Mouse (Mus musculus): ENCODE results near the gene Gm21958.
A peak's percentile ranks its signal among the peaks of the same experiment; 100 is the strongest.
"Not testable (repeated sequence)": the region's sequence is repeated elsewhere in the genome, so short reads cannot be mapped to it uniquely, and the experiment has no call there.

Gene Gm21958

DNA sequence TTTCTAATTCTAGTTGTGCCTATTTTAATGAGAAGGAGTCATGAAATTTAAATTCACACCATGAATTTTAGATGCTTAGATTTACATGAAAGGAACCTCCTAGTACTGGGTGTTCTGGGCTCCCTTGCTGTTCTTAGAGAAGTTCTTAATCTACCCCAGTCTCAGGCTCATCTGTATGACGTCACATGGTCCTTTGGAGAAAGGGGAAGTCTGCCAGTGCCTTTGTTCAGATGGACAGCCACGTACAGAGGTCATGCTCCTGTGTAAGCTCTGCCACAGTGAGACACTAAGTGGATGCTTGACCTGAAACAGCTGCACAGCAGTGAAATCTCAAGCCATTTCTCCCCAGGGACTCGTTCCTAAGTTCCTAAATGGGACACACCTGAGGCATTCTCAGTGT is 4.8 kb upstream of the Gm21958 start:
- no peak for DNase-seq

DNA sequence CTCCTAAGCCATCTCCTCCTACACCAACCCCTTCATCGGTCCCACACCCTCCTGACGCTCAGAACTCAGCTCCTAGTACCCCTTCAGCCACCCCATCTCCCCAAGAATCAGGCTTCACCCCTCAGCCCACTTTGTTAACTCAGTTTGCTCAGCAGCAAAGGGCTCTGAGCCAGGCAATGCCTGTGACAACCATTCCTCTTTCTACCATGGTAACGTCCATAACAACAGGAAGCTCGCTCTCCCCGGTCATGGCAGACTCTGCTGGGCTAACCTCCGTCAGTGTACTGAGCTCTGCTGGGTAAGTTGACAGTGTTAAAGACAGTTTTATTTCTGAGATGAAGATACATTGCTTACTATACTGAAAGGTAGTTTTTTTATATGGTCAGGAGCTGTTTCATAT is 3.2 kb upstream of the Gm21958 start:
- no peak for DNase-seq

- DNase-seq, result no peak
Observed at GRCm38 (mm10) chr3:54715461-54715860, 1.3 kb upstream of the Gm21958 start.

DNA sequence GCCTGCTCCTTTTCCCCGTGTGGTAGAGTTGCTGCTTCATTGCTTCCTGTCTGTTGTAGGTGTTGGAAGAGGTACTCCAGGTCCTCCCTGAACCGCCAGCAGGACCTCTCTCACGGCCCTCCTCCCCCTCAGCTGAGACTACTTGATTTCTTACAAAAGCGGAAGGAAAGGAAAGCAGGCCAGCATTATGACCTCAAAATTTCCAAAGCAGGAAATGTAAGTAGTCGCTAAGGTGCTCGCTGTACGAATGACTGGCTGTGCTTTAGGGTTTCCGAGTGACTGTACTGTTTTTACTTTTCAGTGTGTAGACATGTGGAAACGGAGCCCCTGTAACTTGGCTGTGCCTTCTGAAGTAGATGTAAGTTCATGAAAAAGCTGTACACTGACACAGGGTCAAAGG is 5.2 kb downstream of the Gm21958 start:
- no peak for DNase-seq

DNA sequence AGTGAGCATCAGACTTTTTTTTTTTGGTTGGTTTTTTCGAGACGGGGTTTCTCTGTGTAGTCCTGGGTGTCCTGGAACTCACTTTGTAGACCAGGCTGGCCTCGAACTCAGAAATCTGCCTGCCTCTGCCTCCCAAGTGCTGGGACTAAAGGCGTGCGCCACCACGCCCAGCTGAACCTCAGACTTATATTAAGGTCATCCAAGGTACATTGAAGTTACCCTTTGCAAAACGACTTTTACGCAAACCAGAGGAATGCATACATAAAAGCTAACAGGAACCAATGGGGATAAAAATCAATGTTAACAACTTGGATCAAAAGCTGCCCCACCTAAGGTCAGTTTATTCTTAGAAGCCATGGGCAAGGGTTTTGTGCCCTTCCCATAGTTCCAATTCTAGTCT is 10.0 kb downstream of the Gm21958 start:
- not testable (repeated sequence) for DNase-seq

DNA sequence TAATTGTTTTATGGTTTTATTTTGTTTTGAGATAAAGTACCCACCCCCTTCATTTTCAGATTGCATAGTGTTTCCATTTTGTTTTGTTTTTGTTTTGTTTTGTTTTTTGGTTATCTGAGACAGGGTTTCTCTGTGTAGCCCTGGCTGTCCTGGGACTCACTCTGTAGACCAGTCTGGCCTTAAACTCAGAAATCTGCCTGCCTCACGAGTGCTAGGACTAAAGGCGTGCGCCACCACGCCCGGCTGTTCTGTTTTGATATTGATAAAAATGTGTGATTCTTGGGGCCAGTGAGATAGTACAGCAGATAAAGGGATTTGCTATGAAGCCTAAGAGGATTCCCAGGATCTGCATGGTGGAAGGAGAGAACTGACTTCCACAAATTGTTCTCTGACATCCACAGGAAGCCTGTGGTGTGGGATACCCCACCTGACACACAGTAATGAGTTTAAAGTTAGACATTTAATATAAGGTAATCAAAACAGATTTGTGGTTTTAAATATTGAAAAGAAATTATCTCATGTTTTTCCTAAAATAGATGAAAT is 14.3 kb downstream of the Gm21958 start:
- no peak for DNase-seq

DNA sequence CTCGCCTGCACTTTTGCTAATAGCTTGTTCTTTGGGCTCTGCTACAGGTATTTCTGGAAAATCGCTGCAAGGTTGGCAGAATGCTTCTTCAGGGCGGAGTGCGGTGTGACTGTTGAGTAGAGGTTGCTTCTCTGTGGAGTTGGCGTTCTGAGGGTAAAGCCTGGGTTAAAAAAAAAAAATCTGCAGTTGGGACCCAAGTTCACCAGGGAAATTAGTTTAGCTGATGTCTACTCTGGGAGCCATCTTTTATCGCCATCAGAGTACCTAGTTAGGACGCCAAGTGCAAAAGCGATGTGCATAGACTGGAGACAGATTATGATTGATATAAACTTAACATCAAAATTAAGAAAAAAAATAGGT is 21.1 kb downstream of the Gm21958 start:
- no peak for DNase-seq

GRCm38 (mm10) chr3:54692202-54693055 is 21.7 kb downstream of the Gm21958 start, which contains the start of gene Supt20:
Gene Supt20 (plus strand): TSS chr3:54692807.
- peak; percentile 91 to 97 for DNase-seq

DNA sequence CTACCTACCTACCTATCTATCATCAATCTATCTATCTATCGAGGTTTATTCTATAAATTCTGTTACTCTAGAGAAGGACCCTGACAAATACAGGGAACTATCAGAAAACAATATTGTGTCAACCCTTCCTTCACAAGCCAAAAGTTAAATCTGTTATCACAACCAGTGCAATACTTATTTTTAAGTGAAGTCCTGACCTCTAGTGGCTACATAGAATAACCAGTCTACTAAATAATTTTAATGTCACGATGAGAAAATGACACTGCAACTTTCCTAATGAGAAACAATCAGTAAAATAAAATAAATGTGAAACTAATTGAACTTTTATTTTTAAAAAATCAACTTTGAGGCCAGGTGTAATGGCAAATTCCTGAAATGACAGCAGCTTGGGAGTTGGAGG is 25.1 kb downstream of the Gm21958 start:
- DNase-seq, result no peak

DNA sequence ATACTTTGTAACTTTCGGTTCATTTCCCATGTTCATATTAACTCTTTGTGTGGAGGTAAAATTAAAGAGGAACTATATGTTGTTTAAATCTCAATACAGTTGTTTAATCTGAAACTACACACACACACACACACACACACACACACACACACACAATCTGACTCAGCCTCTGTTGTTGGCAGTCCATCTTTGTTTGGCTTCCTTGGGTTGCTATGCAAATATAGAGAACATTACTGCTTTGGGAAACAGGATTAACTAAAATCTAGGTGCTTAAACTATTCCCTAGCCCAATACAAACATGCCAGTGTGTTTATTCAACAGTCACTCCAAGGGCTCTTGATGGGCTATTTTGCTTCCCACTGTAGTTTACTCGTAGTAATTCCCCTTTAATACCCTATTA is 26.9 kb downstream of the Gm21958 start:
- DNase-seq, result no peak

DNA sequence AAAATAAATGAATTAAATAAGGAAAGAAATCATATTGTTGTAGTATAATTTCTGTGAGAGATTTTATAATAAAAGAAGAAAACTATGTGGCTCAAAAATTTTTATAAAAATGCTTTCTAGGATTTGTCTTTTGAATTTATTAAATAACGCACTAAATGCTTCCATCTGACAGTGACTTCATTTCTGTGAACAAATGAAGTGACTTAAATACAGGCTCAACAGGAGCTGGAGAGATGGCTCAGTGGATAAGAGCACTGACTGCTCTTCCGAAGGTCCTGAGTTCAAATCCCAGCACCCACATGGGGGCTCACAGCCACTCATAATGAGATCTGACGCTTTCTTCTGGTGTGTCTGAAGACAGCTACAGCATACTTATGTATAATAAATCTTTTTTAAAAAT is 29.0 kb downstream of the Gm21958 start:
- DNase-seq, result no peak

GRCm38 (mm10) chr3:54681310-54682204 is 32.6 kb downstream of the Gm21958 start:
- no peak for DNase-seq

DNA sequence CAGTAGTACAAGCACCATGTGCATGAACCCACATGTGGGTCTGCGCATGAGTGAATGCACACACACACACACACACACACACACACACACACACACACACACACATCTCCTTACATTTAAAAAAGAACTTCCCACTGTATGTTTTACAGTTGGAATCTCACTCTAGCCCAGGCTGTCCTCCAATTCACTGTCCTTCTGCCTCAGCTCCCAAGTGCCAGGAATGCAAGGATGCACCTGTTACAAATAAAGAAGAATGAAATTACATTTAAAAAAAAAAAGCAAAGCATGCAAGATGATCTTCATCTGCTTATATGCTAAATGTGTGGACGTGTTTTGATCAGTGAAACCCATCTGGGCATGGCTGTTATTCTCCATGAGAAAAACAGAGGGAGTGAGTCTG is 37.3 kb downstream of the Gm21958 start:
- no peak for DNase-seq

DNA sequence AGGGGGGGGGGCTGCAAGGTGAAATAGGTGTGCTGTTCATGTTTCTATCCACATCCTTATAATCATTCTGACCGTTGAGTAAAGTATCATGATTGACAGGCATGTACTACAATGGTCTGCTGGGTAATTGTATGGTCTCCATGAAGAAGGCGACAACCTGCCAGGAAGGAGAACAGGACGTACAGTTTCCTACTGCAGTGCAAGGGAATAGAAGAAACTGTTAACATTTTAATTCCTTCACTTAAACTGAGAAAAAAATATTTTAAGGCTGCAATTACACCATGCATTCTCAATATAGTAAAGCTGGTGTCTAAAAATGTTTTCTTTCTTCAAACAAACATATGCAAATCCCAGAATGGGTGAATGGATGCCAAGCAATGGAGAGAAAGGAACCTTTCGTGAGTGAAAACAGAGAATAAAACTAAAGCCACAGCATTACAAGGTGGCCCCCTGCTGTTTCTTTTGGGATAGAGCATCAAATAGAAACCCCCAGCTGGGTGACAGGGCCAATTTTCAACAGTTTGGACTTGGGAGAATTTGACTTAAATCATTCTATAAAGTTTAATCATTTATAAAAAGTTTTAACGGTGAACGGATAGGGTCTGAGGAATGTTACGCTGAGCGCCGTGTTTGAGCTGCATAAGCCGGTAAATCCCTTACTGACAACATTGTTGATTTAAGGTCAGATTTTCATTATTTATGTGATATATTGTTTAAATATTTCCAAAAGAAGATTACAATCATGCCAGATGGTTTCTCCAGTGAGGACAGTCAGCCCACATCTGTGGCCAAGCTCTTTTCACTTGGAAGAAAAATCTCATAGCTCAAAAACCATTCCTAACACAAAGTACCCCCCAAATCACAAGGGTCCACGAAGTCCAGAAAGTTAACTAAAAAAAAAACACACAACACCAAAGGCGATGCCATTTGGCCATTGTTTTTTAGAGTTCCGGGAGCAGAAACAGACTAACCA is 41.3 kb downstream of the Gm21958 start:
- no peak for DNase-seq

DNA sequence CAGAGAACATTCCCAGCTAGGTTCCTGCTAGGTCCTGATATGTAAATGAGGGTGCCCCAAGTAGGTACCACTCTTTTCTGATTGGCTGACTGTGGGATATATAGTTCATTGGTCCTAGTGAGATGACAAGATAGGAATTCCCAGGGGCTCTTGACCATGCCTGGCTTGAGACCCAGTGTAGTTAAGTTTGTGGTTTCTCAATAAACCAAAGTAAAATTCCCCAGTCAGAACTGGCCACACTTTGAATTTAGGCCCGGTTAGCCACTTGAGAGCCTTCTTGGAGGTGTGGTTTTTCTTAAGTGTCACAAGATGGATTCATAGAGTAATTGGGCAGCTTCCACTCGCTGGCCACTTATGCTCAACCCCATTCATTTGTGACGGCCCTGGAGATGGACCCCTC is 42.0 kb downstream of the Gm21958 start:
- DNase-seq, result no peak

GRCm38 (mm10) chr3:54669559-54669958 is 44.6 kb downstream of the Gm21958 start:
- DNase-seq, result no peak

- DNase-seq, result no peak
Observed at GRCm38 (mm10) chr3:54668722-54669121, 45.4 kb downstream of the Gm21958 start.

- DNase-seq, result no peak
Observed at GRCm38 (mm10) chr3:54668141-54668540, 46.0 kb downstream of the Gm21958 start.

Measured in cerebellum, postnatal 25 days (tissue).